Mouse (Mus musculus) heart, embryonic 10.5 days (tissue): ENCODE measurements at regions not wholly inside any gene's neighbourhood (a gene's known extent, or its start where the extent isn't known, plus 50 kb on each side); places are given as distances from the start of the nearest gene placed in this dataset.
A peak's percentile ranks its signal among the peaks of the same experiment; 100 is the strongest.

ENCODE experiments used
- DNase-seq: peaks from one replicate; pipeline ENCODE4 v3.0.0-alpha.2; 2017; ENCODE audit warnings: low spot score
- H3K27ac ChIP-seq: fragments of 300-500 bp; sonication (generic); 2 replicates; pipeline ENCODE4 v1.5.1; 2016; ENCODE audit warnings: mild to moderate bottlenecking
- H3K27me3 ChIP-seq: fragments of 300-500 bp; sonication (generic); 2 replicates; pipeline ENCODE4 v1.6.1; 2016; ENCODE audit warnings: mild to moderate bottlenecking; ENCODE audit not compliant: poor library complexity, insufficient read depth, severe bottlenecking
- H3K36me3 ChIP-seq: fragments of 300-500 bp; sonication (generic); 2 replicates; pipeline ENCODE4 v1.6.1; 2016; ENCODE audit warnings: mild to moderate bottlenecking, moderate library complexity
- H3K4me1 ChIP-seq: fragments of 300-500 bp; sonication (generic); 2 replicates; pipeline ENCODE4 v1.6.1; 2016; ENCODE audit warnings: mild to moderate bottlenecking
- H3K4me3 ChIP-seq: fragments of 300-500 bp; sonication (generic); 2 replicates; pipeline ENCODE4 v1.5.1; 2016; ENCODE audit warnings: mild to moderate bottlenecking, moderate library complexity
- H3K9me3 ChIP-seq: fragments of 300-500 bp; sonication (generic); 2 replicates; pipeline ENCODE4 v1.6.1; 2016; ENCODE audit warnings: mild to moderate bottlenecking, moderate library complexity
- WGBS: fragments of 180-500 bp; shearing (Covaris S2); methylation state at CpG from one replicate; pipeline ENCODE4 v1.1.7; 2016; 5-methylcytosine and 5-hydroxymethylcytosine counted together

DNA sequence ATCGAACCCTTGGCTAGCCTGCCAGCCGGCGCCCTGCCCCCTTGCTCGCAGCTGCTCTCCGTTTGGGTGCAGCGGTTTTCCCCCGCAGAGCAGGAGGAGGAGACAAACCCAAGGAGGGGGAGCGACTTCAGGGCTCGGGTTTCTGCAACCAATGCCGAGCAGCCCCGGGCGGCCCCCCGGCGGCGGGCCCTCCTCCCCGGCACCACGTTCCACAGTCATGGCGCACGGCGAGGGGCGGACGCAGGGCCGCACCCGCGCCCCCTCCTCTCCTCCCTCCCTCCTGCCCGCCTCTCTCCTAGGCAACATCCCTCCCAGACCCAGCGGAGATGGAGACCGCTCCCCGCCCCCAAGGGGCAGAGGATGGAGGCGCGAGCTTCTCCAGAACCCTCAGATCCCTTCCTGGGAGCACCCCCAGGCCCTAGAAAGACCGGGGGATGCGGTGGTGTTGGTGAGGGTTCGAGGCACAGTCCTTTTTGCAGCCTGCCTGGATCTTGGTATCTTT lies 129.4 kb upstream of the Ubr2 start:
- H3K36me3 ChIP-seq: no peaks in the 10 kb centered on the region
- no peaks in the 10 kb centered on the region for H3K9me3 ChIP-seq
- peak; percentile 97 for DNase-seq
- peaks cover 31% of the 10 kb centered on the region for H3K4me1 ChIP-seq
- no peaks in the 10 kb centered on the region for H3K27me3 ChIP-seq
- H3K27ac ChIP-seq: peak overlapping the region; percentile 92
- 1% methylated on average over 29 of the region's 34 CpGs for WGBS
- H3K4me3 ChIP-seq: peak overlapping the region; percentile 79

DNA sequence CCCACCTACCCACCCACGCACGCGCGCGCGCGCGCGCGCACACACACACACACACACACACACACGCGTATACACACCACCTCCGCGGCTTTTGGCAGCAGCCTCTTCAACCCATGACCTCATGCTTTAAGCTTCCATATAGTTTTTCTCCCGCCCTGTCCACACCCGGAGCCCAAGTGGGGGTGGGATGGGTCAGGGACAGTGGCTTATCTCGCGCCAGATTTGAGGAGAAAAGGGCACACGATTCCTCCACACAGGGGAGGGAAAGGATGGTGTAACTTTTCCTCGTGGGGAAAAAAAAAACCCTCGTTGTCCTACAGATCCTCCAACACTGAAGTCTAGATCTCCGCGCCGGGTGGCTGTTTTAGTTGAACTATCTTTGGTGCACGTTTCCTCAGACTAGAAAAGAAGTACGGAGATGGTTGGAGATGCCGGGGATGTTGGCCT lies 128.8 kb upstream of the Ubr2 start:
- no peaks in the 10 kb centered on the region for H3K9me3 ChIP-seq
- under 1% methylated on average over 27 of the region's 27 CpGs for WGBS
- peak overlapping the region; percentile 79 for H3K4me3 ChIP-seq
- peak overlapping the region; percentile 92 for H3K27ac ChIP-seq
- peaks cover 27% of the 10 kb centered on the region for H3K4me1 ChIP-seq
- DNase-seq: no peak
- no peaks in the 10 kb centered on the region for H3K27me3 ChIP-seq
- no peaks in the 10 kb centered on the region for H3K36me3 ChIP-seq

DNA sequence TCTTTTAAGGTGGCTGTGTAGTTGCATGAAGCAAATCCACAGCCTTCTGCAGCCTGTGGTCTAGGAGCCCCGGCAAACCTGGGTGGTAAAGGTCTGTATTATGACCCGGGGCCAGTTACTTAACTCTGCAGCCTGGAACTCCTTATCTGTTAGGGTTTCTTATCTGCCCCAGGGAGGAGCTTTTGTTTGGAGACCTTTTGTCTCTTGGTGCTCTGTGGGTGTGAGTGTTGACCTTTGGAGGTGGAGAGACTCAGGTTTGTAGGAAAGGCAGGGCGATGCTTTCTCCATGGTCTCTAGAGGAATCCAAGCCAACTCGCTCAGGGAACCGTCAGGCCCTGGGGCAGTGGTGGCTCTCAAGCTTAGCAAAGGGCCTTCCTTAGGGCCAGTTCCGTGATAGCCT lies 127.8 kb upstream of the Ubr2 start:
- H3K36me3 ChIP-seq: no peaks in the 10 kb centered on the region
- WGBS: 12% methylated on average over 6 of the region's 6 CpGs
- no peaks in the 10 kb centered on the region for H3K9me3 ChIP-seq

DNA sequence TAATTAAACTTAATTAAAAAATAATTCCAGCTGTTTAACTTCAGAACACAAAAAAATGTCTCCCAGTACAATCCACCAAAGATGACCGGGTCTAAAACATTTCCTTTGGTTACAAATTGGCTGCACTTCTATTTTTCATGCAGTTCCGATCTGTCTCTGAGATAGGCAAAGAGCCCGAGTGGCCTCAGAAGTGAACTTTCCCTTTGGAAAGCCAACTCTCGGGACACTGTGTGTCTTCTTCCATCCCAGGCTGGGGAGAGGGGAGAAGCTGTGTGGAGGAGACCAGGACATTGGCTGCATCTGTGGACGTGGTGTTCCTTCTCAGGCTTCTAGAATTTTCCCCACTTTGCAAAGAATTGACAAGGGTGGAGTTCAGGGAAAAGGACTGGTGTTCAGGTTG lies 125.0 kb upstream of the Ubr2 start:
- no peaks in the 10 kb centered on the region for H3K36me3 ChIP-seq
- no peaks in the 10 kb centered on the region for H3K9me3 ChIP-seq
- 76% methylated on average over 5 of the region's 5 CpGs for WGBS
- H3K4me3 ChIP-seq: no peak overlapping the region
- peaks cover 13% of the 10 kb centered on the region for H3K4me1 ChIP-seq
- no peak overlapping the region for H3K27ac ChIP-seq
- no peaks in the 10 kb centered on the region for H3K27me3 ChIP-seq
- DNase-seq: no peak

More for the DNA sequence above, 127.8 kb upstream of the Ubr2 start:
- Histone ChIP-seq H3K27me3 (no peaks in the 10 kb centered on the region), H3K27ac (peak overlapping the region; percentile 92; the same call in 1 of the 2 replicates), H3K4me1 (peaks cover 26% of the 10 kb centered on the region), H3K4me3 (peak overlapping the region; percentile 79; the same call in 1 of the 2 replicates)
- no peak for DNase-seq

DNA sequence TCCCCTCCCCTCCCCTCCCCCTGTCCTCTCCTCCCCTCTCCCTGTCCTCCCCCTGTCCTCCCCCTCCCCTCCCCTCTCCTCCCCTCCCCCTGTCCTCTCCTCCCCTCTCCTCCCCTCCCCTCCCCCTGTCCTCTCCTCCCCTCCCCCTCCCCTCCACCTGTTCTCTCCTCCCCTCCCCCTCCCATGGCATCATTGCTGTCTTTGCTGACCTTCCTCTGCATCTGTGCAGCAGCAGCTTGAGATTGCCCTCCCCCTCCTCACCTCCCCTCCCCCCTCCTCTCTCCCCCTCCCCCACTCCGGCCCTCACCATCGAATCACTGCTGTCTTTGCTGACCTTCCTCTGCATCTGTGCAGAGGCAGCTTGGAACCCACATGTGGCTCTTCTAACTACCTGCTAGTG lies 123.4 kb upstream of the Ubr2 start:
- Histone ChIP-seq H3K27ac (no peak overlapping the region), H3K9me3 (no peaks in the 10 kb centered on the region), H3K4me3 (no peak overlapping the region), H3K36me3 (no peaks in the 10 kb centered on the region), H3K27me3 (no peaks in the 10 kb centered on the region), H3K4me1 (peaks cover 8% of the 10 kb centered on the region)
- 64% methylated on average over 2 of the region's 2 CpGs for WGBS
- DNase-seq: no peak

DNA sequence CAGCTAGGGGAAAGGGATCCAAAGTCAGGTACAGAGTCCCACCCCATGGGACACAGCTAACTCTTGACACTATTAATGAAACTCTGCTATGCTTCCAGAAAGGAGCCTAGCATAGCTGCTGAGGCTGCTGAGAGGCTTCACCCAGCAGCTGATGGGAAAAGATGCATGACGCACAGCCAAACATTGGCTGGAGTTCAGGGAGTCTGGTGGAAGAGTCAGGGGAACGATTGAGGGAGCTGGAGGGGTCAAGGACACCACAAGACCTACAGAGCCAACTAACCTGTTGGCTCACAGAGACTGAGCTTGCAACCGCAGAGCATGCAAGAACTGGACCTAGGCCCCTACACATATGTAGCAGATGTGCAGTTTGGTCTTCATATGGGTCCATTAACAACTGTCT lies 117.2 kb upstream of the Ubr2 start:
- Histone ChIP-seq H3K27ac (no peak overlapping the region), H3K36me3 (no peaks in the 10 kb centered on the region), H3K9me3 (no peaks in the 10 kb centered on the region), H3K27me3 (no peaks in the 10 kb centered on the region), H3K4me3 (no peak overlapping the region), H3K4me1 (no peaks in the 10 kb centered on the region)
- WGBS: 86% methylated on average over 3 of the region's 3 CpGs
- no peak for DNase-seq

DNA sequence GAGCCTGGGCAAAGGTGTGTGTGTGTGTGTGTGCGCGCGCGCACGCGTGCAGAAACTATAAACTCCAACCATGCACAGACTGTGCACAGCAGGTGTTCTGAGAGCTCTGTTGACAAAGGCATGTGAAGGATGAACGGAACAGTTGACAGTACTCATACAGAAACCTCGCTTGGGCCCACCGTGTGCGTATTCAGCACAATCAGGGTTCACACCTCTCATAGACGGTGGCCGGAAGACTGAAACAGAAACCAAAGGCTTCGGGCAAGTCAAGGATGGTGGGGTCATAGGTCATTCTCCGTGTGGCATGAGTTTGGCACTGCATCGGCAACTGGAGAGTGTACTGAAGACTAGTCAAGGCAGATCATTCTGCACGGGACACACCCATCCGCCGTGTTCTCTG lies 113.2 kb upstream of the Ubr2 start:
- WGBS: 91% methylated on average over 18 of the region's 18 CpGs
- H3K4me1 ChIP-seq: no peaks in the 10 kb centered on the region
- H3K27me3 ChIP-seq: no peaks in the 10 kb centered on the region
- H3K4me3 ChIP-seq: no peak overlapping the region
- H3K36me3 ChIP-seq: no peaks in the 10 kb centered on the region
- H3K9me3 ChIP-seq: no peaks in the 10 kb centered on the region
- DNase-seq: no peak
- H3K27ac ChIP-seq: no peak overlapping the region

DNA sequence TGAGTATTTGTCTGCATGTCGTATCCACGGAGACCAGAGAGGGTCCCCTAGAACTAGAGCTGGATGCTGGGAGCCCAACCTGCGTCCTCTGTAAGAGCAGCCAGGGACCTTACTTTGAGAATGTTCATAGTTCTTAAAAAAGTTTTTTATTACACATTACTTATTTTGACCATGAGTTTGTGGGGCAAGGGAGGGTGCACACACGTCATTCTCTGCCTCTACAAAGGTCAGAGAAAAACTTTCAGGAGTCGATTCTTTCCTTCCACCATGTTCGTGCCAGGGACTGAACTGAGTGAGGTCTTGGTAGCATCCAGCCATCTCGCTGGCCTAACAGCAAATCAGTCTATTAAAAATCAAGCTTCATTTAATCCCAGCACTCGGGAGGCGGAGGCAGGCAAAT lies 111.9 kb upstream of the Ubr2 start:
- Histone ChIP-seq H3K9me3 (no peaks in the 10 kb centered on the region), H3K4me1 (no peaks in the 10 kb centered on the region), H3K4me3 (no peak overlapping the region), H3K27ac (no peak overlapping the region), H3K27me3 (no peaks in the 10 kb centered on the region), H3K36me3 (no peaks in the 10 kb centered on the region)
- DNase-seq: no peak
- 78% methylated on average over 9 of the region's 9 CpGs for WGBS

DNA sequence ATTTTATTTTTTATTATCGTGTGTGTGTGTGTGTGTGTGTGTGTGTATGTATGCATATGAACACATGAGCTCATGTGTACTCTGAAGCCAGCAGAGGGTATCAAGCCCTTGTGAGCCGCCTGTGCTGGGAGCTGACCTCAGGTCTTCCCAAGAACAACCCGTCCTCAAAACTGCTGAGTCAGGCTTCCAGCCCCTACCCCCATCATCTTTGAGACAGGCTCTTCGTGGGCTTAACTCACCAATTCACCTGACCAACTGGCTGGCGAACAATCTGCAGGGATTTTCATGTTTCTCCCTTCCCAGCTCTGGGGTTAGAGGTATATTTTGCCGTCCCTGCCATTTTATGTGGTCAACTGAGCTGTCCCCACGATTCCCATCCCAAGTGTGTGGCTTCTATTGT lies 107.7 kb upstream of the Ubr2 start:
- H3K4me1 ChIP-seq: no peaks in the 10 kb centered on the region
- no peak overlapping the region for H3K4me3 ChIP-seq
- 84% methylated on average over 7 of the region's 7 CpGs for WGBS
- H3K27ac ChIP-seq: no peak overlapping the region
- H3K27me3 ChIP-seq: no peaks in the 10 kb centered on the region
- no peaks in the 10 kb centered on the region for H3K36me3 ChIP-seq
- DNase-seq: no peak
- H3K9me3 ChIP-seq: no peaks in the 10 kb centered on the region

DNA sequence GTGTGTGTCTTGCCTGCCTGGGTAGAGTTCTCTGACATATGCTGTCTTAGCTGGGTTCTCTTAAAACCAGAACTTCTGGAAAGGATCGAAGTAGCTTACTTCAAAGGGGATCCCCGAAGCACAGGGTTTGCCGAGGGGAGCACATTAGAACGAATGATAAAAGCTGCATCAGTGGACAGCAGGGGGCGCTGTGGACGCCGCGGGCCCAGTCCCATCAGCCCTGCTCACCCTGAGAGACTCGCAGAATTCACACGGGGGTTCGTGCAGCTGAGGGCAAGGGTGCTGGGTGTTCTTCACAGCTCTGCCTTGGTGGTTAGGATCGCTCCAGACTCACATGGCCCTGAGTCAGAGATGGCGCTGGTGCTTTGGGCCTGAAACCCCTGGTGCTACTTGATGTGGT lies 105.4 kb upstream of the Ubr2 start:
- Histone ChIP-seq H3K27ac (no peak overlapping the region), H3K36me3 (no peaks in the 10 kb centered on the region), H3K27me3 (no peaks in the 10 kb centered on the region), H3K9me3 (no peaks in the 10 kb centered on the region), H3K4me3 (no peak overlapping the region), H3K4me1 (no peaks in the 10 kb centered on the region)
- no peak for DNase-seq
- WGBS: 43% methylated on average over 13 of the region's 13 CpGs

DNA sequence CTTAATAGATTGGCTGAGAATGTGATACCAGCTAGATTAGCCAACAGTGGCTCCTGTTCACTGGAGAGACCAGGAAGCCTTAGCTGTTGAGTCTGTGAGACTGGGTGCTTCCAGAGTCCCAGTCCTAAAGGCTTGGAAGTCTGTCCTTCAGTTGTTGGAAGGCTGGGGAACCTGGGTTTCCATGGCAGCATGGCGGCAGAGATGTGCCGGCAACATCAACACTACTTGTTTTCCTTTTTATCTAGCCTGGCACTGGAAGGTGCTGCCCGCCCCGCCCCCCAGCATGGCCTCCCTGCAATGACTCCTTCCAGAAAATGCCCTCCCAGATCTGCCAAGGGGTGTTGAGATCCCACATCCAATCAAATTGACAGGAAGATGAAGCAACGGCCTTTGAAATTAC lies 104.8 kb upstream of the Ubr2 start:
- no peaks in the 10 kb centered on the region for H3K27me3 ChIP-seq
- DNase-seq: no peak
- H3K4me3 ChIP-seq: no peak overlapping the region
- H3K27ac ChIP-seq: no peak overlapping the region
- H3K4me1 ChIP-seq: no peaks in the 10 kb centered on the region
- H3K36me3 ChIP-seq: no peaks in the 10 kb centered on the region
- WGBS: 79% methylated on average over 5 of the region's 5 CpGs
- no peaks in the 10 kb centered on the region for H3K9me3 ChIP-seq

DNA sequence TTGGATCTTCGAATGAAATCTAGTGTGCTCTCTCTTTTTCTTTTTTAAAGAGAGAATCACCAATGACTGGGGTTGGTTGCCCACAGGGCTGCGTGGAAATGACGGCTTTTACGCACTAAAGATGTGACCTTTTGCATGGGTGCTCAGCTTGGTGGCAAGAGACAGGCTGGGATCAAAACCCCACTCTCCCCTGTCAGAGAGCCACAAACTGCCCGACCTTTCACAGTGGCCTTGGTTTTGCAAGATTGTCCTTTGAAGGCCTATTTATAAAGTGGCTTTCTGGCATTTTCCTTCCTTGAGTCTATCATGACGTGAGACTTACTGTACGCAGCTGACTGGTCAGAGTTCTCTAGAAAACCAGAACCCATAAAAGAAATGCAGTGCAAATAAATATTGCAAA lies 104.4 kb upstream of the Ubr2 start:
- no peaks in the 10 kb centered on the region for H3K36me3 ChIP-seq
- no peaks in the 10 kb centered on the region for H3K27me3 ChIP-seq
- DNase-seq: no peak
- H3K27ac ChIP-seq: no peak overlapping the region
- H3K4me3 ChIP-seq: no peak overlapping the region
- no peaks in the 10 kb centered on the region for H3K9me3 ChIP-seq
- 88% methylated on average over 7 of the region's 7 CpGs for WGBS
- H3K4me1 ChIP-seq: no peaks in the 10 kb centered on the region

DNA sequence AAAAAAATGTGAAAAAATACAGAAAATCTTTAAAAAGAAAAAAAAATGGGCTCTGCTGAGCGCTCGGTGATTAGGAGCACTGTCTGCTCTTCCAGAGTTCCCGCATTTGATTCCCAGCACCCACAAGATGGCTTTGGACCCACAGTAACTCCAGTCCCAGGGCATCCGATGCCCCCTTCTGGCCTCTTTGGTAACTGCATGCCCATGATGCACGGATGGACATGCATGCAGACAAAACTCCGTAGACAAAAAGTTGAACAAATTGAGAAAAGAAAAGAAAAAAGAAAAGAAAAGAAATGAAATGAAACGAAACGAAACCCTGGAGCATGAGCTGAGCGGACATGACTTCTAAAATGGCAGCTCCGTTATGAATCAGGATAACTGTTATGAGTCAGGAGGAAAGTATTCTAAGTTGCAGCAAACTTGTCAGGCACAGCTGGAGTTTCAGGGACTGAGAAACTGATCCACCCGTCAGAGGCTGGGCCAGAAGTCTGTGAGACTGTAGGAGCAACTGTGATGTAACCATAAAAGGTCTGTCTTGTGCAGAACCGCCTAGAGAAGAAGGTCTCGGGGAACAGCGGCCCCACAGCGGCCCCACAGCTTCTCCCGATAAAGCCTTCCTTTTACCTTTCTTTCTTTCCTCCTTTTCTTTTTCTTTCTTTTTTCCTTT lies 102.3 kb upstream of the Ubr2 start:
- no peak overlapping the region for H3K4me3 ChIP-seq
- no peaks in the 10 kb centered on the region for H3K27me3 ChIP-seq
- H3K4me1 ChIP-seq: no peaks in the 10 kb centered on the region
- H3K27ac ChIP-seq: no peak overlapping the region
- no peak for DNase-seq
- H3K36me3 ChIP-seq: no peaks in the 10 kb centered on the region
- WGBS: 84% methylated on average over 16 of the region's 16 CpGs
- no peaks in the 10 kb centered on the region for H3K9me3 ChIP-seq

DNA sequence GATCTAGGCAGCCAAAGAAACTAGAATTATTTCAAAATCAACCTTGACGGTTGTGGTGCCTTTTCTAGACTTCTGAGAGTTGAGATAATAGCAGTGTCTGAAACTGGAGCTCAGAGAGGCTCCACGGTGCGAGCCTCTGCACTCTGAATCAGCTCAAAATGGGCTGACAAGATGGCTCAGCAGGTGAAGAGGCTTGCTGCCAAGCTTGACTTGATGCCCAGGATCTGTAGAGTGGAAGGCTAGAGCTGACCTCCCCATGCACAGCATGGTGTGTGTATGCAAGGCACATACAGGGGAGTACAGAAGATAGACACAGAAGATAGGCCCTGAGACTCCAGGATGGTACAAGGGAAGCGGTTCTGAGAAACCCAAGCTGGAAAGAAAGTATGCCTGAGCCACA lies 100.5 kb upstream of the Ubr2 start:
- Histone ChIP-seq H3K36me3 (no peaks in the 10 kb centered on the region), H3K27me3 (no peaks in the 10 kb centered on the region)

More for the DNA sequence above, 100.5 kb upstream of the Ubr2 start:
- Histone ChIP-seq H3K4me1 (no peaks in the 10 kb centered on the region), H3K9me3 (no peaks in the 10 kb centered on the region), H3K4me3 (no peak overlapping the region), H3K27ac (no peak overlapping the region)
- DNase-seq: no peak
- WGBS: 81% methylated on average over 4 of the region's 4 CpGs
